Mouse (Mus musculus): ENCODE results near the gene Tmbim1.
"Not testable (repeated sequence)": the region's sequence is repeated elsewhere in the genome, so short reads cannot be mapped to it uniquely, and the experiment has no call there.

Gene Tmbim1

GRCm38 (mm10) chr1:74305522-74305921 is at the start of gene Tmbim1:
Gene Tmbim1, minus strand, starts transcription at chr1:74305622.
- DNase-seq (ENCODE audit: low spot score): no peak

GRCm38 (mm10) chr1:74353453-74354229 is 48.2 kb upstream of the Tmbim1 start:
- DNase-seq (ENCODE audit: low spot score): no peak

GRCm38 (mm10) chr1:74352532-74353096 is 47.2 kb upstream of the Tmbim1 start:
- no peak for DNase-seq (ENCODE audit: low spot score)

- no peak for DNase-seq (ENCODE audit: low spot score)
Measured at GRCm38 (mm10) chr1:74351185-74351769, 45.9 kb upstream of the Tmbim1 start.

- no peak for DNase-seq (ENCODE audit: low spot score)
Measured at GRCm38 (mm10) chr1:74344163-74344916, 38.9 kb upstream of the Tmbim1 start.

GRCm38 (mm10) chr1:74343161-74343560 is 37.7 kb upstream of the Tmbim1 start:
- no peak for DNase-seq (ENCODE audit: low spot score)

GRCm38 (mm10) chr1:74342308-74342707 is 36.9 kb upstream of the Tmbim1 start:
- no peak for DNase-seq (ENCODE audit: low spot score)

GRCm38 (mm10) chr1:74341898-74342297 is 36.5 kb upstream of the Tmbim1 start:
- no peak for DNase-seq (ENCODE audit: low spot score)

- not testable (repeated sequence) for DNase-seq (ENCODE audit: low spot score)
Measured at GRCm38 (mm10) chr1:74340992-74341391, 35.6 kb upstream of the Tmbim1 start.

- no peak for DNase-seq (ENCODE audit: low spot score)
Measured at GRCm38 (mm10) chr1:74340361-74340764, 34.9 kb upstream of the Tmbim1 start.

GRCm38 (mm10) chr1:74339917-74340316 is 34.5 kb upstream of the Tmbim1 start:
- no peak for DNase-seq (ENCODE audit: low spot score)

GRCm38 (mm10) chr1:74338626-74339025 is 33.2 kb upstream of the Tmbim1 start:
- no peak for DNase-seq (ENCODE audit: low spot score)

- no peak for DNase-seq (ENCODE audit: low spot score)
Measured at GRCm38 (mm10) chr1:74338013-74338412, 32.6 kb upstream of the Tmbim1 start.

- no peak for DNase-seq (ENCODE audit: low spot score)
Measured at GRCm38 (mm10) chr1:74337241-74337771, 31.9 kb upstream of the Tmbim1 start.

- DNase-seq (ENCODE audit: low spot score): no peak
Measured at GRCm38 (mm10) chr1:74335436-74336170, 30.2 kb upstream of the Tmbim1 start.

- DNase-seq (ENCODE audit: low spot score): no peak
Measured at GRCm38 (mm10) chr1:74335033-74335432, 29.6 kb upstream of the Tmbim1 start.

- no peak for DNase-seq (ENCODE audit: low spot score)
Measured at GRCm38 (mm10) chr1:74334607-74335006, 29.2 kb upstream of the Tmbim1 start.

- no peak for DNase-seq (ENCODE audit: low spot score)
Measured at GRCm38 (mm10) chr1:74332930-74333329, 27.5 kb upstream of the Tmbim1 start.

- DNase-seq (ENCODE audit: low spot score): peak; percentile 98
Measured at GRCm38 (mm10) chr1:74332241-74332763, 26.9 kb upstream of the Tmbim1 start.

GRCm38 (mm10) chr1:74331046-74331681 is 25.7 kb upstream of the Tmbim1 start:
- DNase-seq (ENCODE audit: low spot score): no peak

- DNase-seq (ENCODE audit: low spot score): no peak
Measured at GRCm38 (mm10) chr1:74329899-74330431, 24.5 kb upstream of the Tmbim1 start.
